Mouse (Mus musculus) ES-E14 (cell line): ENCODE measurements at regions not wholly inside any gene's neighbourhood (a gene's known extent, or its start where the extent isn't known, plus 50 kb on each side); places are given as distances from the start of the nearest gene placed in this dataset.

Experiments used
- CHD2 ChIP-seq: IDR thresholded peaks from 2 replicates; pipeline ENCODE4 v1.6.1; 2014; ENCODE audit warnings: mild to moderate bottlenecking, low read depth, low read length, inconsistent platforms
- HCFC1 ChIP-seq: IDR thresholded peaks from 2 replicates; pipeline ENCODE4 v1.6.1; 2012; ENCODE audit warnings: low read length, inconsistent platforms, borderline replicate concordance; ENCODE audit not compliant: insufficient read depth
- MAFK ChIP-seq: IDR thresholded peaks from 2 replicates; pipeline ENCODE4 v1.6.1; 2014; ENCODE audit warnings: mild to moderate bottlenecking, low read depth, low read length, inconsistent platforms; ENCODE audit not compliant: insufficient read depth
- ZC3H11A ChIP-seq: IDR thresholded peaks from 2 replicates; pipeline ENCODE4 v1.6.1; 2012; ENCODE audit warnings: low read depth, mild to moderate bottlenecking, inconsistent platforms, low read length, borderline replicate concordance

DNA sequence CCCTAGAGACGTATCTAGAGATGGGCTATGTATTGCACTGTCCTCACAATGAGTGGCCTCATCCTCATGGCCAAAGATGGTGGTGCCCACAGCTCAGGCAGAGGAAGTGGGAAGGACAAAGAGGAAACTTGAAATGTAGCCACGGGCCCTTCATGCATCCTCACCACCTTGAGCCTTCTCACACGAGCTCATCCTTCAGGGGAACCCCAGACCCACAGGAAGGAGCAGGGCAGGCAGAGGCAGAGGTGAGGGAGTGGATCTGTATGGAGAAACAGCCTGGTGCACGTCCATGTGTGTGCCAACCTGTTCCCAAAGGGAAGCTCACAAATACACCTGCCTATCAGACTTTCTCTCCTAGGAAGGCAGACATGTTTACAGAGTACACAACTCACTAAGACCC, 143.0 kb downstream of the Tomm20 start:
- TF ChIP-seq CHD2 (no peak), ZC3H11A (no peak), MAFK (no peak), HCFC1 (no peak)
